Mouse (Mus musculus) embryonic fibroblast, embryonic 13.5 days (primary cell): ENCODE results near the gene Trim7.

Experiments
- CTCF ChIP-seq: IDR thresholded peaks from 2 replicates; pipeline ENCODE4 v1.5.1; 2011; ENCODE audit warnings: mild to moderate bottlenecking, control low read depth, low read length, moderate library complexity, borderline replicate concordance; ENCODE audit not compliant: insufficient read depth
- POLR2A ChIP-seq: IDR thresholded peaks from 2 replicates; pipeline ENCODE4 v1.6.1; 2011; ENCODE audit warnings: low read depth, mild to moderate bottlenecking, control low read depth, low read length, moderate library complexity

GRCm38 (mm10) chr11:48863808-48864207 is 37.9 kb downstream of the Trim7 start:
- TF ChIP-seq CTCF (no peak), POLR2A (no peak)
